Mouse (Mus musculus): ENCODE results near the gene Efna5.

- TF ChIP-seq E2F4 (IDR thresholded peaks at IDR 0.05; ENCODE audit: insufficient read depth) (no peak), POLR2A (IDR thresholded peaks at IDR 0.05; ENCODE audit: insufficient read length, low read depth) (no peak), TCF12 (IDR thresholded peaks at IDR 0.05; ENCODE audit: insufficient read depth, poor library complexity, severe bottlenecking) (no peak), MAX (IDR thresholded peaks at IDR 0.05; ENCODE audit: low read depth) (no peak), MYOG (IDR thresholded peaks at IDR 0.05; ENCODE audit: control insufficient read depth in 1 of 3, insufficient read depth in 1 of 3, insufficient read length in 2 of 3, low read depth in 2 of 3) (no peak), POLR2AphosphoS2 (IDR thresholded peaks at IDR 0.05; ENCODE audit: insufficient read length, low read depth) (no peak), TCF3 (IDR thresholded peaks at IDR 0.05; ENCODE audit: insufficient read length, low read depth) (no peak), MYOD1 (IDR thresholded peaks at IDR 0.05; ENCODE audit: control insufficient read depth in 1 of 3, insufficient read length in 2 of 3, low read depth in 2 of 3) (no peak), SRF (IDR thresholded peaks at IDR 0.05; ENCODE audit: control insufficient read depth, insufficient read length, low read depth) (no peak)
These were observed 158.2 kb downstream of the Efna5 start for GRCm38 (mm10) chr17:62722962-62723361.
